Mouse (Mus musculus): Measurements from ENCODE around the gene Gnb4.

Gene Gnb4

GRCm38 (mm10) chr3:32615376-32615775 lies 1.0 kb downstream of the Gnb4 start:
- no peak for DNase-seq (ENCODE audit: low read depth in 2 of 2, low spot score in 2 of 2)

DNA sequence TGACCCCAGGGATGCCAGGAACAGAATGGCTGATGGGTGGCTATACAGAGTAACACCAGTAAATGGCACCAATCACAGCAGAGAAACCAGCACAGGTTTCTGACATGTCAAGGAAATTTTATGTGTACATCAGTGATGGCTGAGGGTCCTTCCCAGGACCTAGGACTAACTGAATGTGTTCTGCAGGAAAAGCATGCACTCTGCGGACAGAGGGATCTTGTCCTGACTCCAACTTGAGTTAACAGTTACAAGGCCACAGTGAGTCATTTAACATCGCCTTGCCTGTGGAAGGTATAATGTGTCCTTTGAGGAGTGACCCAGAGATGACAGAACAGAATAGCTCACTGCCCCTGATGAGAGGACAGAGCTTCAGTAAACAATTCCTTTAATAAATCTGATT lies 1.6 kb downstream of the Gnb4 start:
- no peak for DNase-seq (ENCODE audit: low read depth in 2 of 2, low spot score in 2 of 2)

DNA sequence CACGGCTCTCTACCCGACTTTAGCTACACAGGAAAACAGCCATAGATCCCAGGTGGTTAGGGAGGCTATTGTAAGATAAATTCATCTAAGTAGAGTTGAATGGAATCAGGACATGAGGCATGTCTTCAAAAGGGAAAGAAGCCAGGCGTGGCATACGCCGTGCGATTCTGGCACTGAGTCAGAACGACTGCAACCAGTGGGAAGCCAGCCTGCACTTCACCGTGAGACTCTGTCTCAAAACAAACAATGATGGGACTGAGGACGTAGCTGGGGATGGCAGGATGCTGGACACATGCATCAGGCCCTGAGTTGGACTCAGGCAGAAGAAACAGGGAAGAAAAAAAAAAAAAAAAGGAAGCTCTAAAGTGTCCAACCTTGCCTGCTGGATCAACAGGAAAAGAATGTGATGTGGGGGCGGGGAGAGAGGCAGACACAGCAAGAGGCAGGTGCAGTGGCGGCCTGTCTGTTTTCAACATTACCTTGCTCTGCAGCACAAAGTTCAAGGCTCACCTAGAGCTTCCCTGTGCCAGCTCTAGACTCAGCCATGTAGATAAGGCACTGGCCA lies 4.7 kb downstream of the Gnb4 start:
- no peak for DNase-seq (ENCODE audit: low read depth in 2 of 2, low spot score in 2 of 2)

GRCm38 (mm10) chr3:32610560-32610959 lies 5.8 kb downstream of the Gnb4 start:
- no peak for DNase-seq (ENCODE audit: low read depth in 2 of 2, low spot score in 2 of 2)

DNA sequence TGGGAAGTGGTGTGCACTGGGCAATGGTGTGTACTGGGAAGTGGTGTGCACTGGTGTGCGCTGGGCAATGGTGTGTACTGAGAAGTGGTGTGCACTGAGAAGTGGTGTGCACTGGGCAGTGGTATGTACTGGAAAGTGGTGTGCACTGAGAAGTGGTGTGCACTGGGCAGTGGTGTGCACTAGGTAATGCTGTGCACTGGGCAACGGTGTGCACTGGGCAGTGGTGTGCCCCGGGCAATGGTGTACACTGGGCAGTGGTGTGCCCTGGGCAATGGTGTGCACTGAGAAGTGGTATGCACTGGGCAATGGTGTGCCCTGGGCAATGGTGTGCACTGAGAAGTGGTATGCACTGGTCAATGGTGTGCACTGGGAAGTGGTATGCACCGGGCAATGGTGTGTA lies 7.2 kb downstream of the Gnb4 start:
- no peak for DNase-seq (ENCODE audit: low read depth in 2 of 2, low spot score in 2 of 2)

DNA sequence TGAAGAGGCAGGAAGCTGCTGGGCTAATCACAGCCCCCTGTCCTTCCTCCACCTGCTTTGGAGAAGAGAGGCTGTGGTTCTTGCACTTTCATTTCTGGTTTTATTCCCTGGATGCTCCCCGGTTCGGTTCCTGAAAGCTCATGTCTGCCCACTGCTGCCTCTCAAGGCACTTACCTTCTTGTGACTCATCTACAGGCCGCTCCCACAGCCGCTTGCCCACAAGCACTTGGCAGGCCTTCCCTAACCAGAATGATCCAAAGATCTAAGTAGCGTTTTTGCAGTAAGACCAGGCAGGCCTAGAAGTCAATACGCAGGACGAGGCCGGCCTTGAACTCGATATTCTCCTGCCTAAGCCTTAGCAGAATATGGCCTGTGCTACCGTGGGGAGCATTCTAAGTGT lies 15.3 kb downstream of the Gnb4 start:
- no peak for DNase-seq (ENCODE audit: low read depth in 2 of 2, low spot score in 2 of 2)

DNA sequence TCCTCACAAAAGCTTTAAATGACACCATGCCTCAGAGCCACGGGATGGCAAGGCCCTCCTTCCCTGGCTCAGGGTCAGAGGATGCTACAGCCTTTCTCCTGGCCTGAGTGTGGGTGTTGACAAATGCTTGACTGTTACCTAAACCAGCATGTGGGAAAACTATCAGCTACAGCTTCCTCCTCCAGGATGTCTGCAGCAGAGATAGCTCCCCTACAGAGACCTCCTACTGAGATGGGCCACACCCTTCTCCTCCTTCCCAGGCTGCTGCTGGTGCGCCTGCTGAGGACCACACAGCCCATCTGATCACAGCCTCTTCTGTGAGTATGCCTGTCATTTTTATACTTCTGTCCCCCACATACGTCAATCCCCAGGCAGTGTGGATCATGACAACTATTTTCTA lies 17.1 kb downstream of the Gnb4 start:
- no peak for DNase-seq (ENCODE audit: low read depth in 2 of 2, low spot score in 2 of 2)

DNA sequence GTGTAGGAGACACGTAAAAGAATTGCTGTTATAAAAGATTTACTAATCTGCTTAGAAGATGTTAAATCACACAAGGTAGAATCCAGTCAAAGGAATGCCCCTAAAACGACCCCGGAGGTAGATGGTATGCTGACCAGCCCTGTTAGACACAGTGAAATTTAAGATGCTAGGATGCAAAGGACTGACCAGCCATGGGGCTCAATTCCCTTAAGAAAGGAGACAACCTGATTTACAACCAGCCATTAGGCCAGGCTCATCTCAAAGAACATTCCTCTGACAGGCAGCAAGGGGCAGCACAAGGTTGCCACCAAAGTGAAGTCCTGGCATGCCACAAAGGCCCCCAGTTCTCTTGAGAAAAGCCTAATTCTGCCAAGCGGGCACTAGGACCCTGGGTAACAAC lies 21.3 kb downstream of the Gnb4 start:
- DNase-seq (ENCODE audit: low read depth in 2 of 2, low spot score in 2 of 2) = no peak

DNA sequence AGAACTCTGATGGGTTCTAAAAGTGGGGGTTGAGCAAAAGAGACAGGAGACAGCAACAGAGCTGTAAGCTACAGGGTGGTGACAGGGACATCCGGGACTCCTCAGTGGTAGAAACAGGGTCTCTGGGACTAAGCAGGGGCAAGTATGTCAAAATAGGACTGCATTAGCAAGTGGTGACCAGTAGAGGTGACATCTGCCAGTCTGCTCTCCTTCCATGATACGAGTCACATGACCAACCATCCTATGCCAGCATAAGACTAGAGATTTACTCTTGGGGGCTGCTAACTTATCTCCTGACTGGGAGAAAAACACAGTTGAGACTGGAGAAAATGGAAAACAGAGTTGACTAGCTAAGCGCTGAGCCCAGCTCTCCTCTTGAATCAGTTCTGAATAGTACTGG lies 30.1 kb downstream of the Gnb4 start:
- no peak for DNase-seq (ENCODE audit: low read depth in 2 of 2, low spot score in 2 of 2)

DNA sequence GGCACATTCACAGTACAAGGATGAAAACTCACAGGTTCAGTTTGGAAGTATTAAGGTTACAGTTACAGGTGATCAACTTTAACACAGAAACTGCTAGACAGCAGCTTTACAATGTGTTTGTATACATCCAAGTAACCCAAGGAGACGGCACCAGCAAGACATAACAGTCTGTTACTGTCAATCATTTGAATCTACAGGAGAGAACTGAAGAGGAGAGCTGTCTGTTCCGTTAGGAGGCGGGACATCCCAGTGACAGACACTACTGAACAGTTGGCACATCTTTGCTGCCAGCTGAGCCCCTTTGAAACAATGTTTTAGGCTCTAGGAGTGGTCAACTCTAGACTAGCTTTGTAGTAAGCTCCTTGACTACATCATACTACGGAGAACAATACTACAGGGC lies 32.9 kb downstream of the Gnb4 start:
- DNase-seq (ENCODE audit: low read depth in 2 of 2, low spot score in 2 of 2) = no peak

GRCm38 (mm10) chr3:32581911-32582310 lies 34.5 kb downstream of the Gnb4 start:
- DNase-seq (ENCODE audit: low read depth in 2 of 2, low spot score in 2 of 2) = no peak

- DNase-seq (ENCODE audit: low read depth in 2 of 2, low spot score in 2 of 2) = no peak
Observed at GRCm38 (mm10) chr3:32580738-32581137, 35.6 kb downstream of the Gnb4 start.

DNA sequence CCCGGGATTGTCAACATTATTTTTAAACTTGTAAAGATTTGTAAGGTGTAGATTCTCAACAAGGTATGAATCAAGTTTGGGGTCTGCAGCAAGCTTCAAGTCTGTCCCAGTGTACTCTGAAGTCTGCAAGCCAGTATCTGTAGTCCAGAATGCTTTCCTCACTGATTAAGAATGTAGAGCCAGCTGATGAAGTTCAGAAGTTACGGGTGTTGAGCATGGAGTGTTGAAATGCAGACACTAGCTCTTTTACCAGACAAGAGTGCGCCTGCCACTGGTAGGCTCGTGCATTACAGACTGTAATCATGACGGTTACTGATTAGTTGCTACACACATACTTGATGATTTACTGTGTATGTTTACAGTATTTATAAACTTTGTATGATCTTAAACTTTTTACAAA lies 37.6 kb downstream of the Gnb4 start:
- DNase-seq (ENCODE audit: low read depth in 2 of 2, low spot score in 2 of 2) = no peak

GRCm38 (mm10) chr3:32575151-32575550 lies 41.2 kb downstream of the Gnb4 start:
- DNase-seq (ENCODE audit: low read depth in 2 of 2, low spot score in 2 of 2) = no peak

DNA sequence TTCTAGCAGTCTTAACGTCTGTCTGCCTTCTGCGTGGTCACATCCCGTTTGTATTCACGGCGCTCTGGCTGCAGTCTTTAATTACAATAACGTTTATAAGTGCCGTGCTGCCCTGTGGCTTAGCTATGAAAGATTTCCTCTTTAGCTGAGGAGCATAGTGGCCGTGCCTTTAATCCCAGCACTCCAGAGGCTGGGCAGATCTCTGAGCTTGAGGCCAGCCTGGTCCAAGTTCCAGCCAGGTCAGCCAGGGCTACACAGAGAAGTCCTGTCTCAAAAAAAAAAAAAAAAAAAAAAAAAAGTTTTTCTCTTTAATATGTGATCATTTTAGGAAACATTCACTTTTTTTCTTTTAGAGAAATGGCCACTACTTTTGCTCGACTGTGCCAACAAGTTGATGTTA lies 42.5 kb downstream of the Gnb4 start:
- no peak for DNase-seq (ENCODE audit: low read depth in 2 of 2, low spot score in 2 of 2)

GRCm38 (mm10) chr3:32573086-32573485 lies 43.3 kb downstream of the Gnb4 start:
- DNase-seq (ENCODE audit: low read depth in 2 of 2, low spot score in 2 of 2) = no peak

- DNase-seq (ENCODE audit: low read depth in 2 of 2, low spot score in 2 of 2) = no peak
Observed at GRCm38 (mm10) chr3:32563401-32563800, 53.0 kb downstream of the Gnb4 start.

DNA sequence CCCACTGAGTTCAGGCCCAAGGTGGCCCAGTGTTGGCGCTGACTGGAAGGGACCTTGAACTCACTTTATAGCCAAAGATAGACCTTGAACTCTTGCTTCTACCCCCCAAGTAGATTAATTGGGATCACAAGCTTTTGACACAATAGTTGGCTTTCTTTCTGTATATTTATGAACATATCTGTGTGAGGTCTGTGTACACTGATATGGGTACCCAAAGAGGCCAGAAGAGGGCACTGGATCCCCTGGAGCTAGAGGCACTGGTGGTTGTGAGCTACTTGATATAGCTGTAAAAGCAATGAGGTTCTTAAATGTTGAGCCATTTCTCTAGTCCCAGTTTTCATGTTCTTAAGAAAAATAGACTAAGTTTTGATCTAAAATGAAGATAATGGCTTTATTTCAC lies 63.3 kb downstream of the Gnb4 start:
- DNase-seq (ENCODE audit: low read depth in 2 of 2, low spot score in 2 of 2) = no peak

GRCm38 (mm10) chr3:32538091-32538490 lies 78.3 kb downstream of the Gnb4 start:
- DNase-seq (ENCODE audit: low read depth in 2 of 2, low spot score in 2 of 2) = no peak

- no peak for DNase-seq (ENCODE audit: low read depth in 2 of 2, low spot score in 2 of 2)
Observed at GRCm38 (mm10) chr3:32537556-32537955, 78.8 kb downstream of the Gnb4 start.

- DNase-seq (ENCODE audit: low read depth in 2 of 2, low spot score in 2 of 2) = no peak
Observed at GRCm38 (mm10) chr3:32535692-32536091, 80.7 kb downstream of the Gnb4 start.

Measured in CD8-positive naive resting alpha-beta T cell, adult 2 months (primary cell).